Mouse (Mus musculus) intestine, embryonic 15.5 days (tissue): ENCODE data around the gene Klhl2. TPM values are rescaled to one million over a fixed set of nuclear protein-coding genes. Genes with fewer than 3 reads are reported as not detected.

Experiments
- ATAC-seq: fragments of 200-750 bp; cut with Nextera tagmentation; 2 replicates; pipeline ENCODE4 v1.8.0; 2017; ENCODE audit warnings: moderate TSS enrichment, moderate library complexity
- H3K27ac ChIP-seq: fragments of 300-500 bp; sonication (generic); 2 replicates; pipeline ENCODE4 v1.5.1; 2015; ENCODE audit warnings: mild to moderate bottlenecking, inconsistent platforms
- H3K27me3 ChIP-seq: fragments of 300-500 bp; sonication (generic); replicated peaks from 2 replicates; pipeline ENCODE4 v1.6.1; 2015; ENCODE audit warnings: inconsistent platforms
- H3K36me3 ChIP-seq: fragments of 300-500 bp; sonication (generic); 2 replicates; pipeline ENCODE4 v1.6.1; 2015; ENCODE audit warnings: inconsistent platforms
- H3K4me1 ChIP-seq: fragments of 300-500 bp; sonication (generic); replicated peaks from 2 replicates; pipeline ENCODE4 v1.6.1; 2015; ENCODE audit warnings: inconsistent platforms
- H3K4me2 ChIP-seq: fragments of 300-500 bp; sonication (generic); replicated peaks from 2 replicates; pipeline ENCODE4 v1.6.1; 2015; ENCODE audit warnings: mild to moderate bottlenecking, inconsistent platforms
- H3K4me3 ChIP-seq: fragments of 300-500 bp; sonication (generic); replicated peaks from 2 replicates; pipeline ENCODE4 v1.5.1; 2015; ENCODE audit warnings: inconsistent platforms
- H3K9ac ChIP-seq: fragments of 300-500 bp; sonication (generic); 2 replicates; pipeline ENCODE4 v1.6.1; 2015; ENCODE audit warnings: inconsistent platforms
- H3K9me3 ChIP-seq: fragments of 300-500 bp; sonication (generic); 2 replicates; pipeline ENCODE4 v1.6.1; 2016; ENCODE audit warnings: inconsistent platforms
- WGBS: fragments of 180-500 bp; shearing (Covaris S2); methylation state at CpG from one replicate; pipeline ENCODE4 v1.1.7; 2015; 5-methylcytosine and 5-hydroxymethylcytosine counted together
- polyA plus RNA-seq: library from polyadenylated mRNA; unstranded; fragments of >200 nt; fragmentation: Nextera tagmentation; extraction: Ambion mirVana; gene quantifications from 2 replicates; pipeline ENCODE4 v1.2.1, GENCODE M21; 2015

The Klhl2 gene
- polyA plus RNA-seq, 1 experiment from 2014 or later: 21.4 TPM

DNA sequence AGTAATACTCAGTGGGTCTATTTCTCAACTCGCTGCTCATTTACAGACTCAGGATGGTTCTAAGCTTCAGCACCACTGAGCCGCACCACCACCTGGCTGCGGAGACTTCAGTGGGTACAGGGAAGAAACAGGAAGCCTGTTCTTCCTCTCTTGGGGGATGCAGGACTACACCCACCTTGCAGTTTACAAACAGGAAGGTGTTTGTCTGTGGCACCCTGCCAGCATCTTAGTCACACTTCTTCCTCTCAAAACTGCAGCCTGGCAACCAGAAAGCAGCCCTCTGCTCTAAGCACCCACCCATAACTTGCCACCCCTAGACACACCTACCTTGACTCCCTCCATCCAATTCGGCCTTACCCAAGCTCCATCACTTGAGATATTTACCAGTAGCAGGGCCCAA, 61.1 kb downstream of the Klhl2 start:
- H3K4me1 ChIP-seq: no peaks in the 10 kb centered on the region
- ATAC-seq: no peak
- H3K9me3 ChIP-seq: no peaks in the 10 kb centered on the region
- no peak overlapping the region for H3K4me3 ChIP-seq
- H3K4me2 ChIP-seq: no peak overlapping the region
- WGBS: 87% methylated on average over 4 of the region's 4 CpGs
- no peak overlapping the region for H3K9ac ChIP-seq
- H3K36me3 ChIP-seq: no peaks in the 10 kb centered on the region
- no peaks in the 10 kb centered on the region for H3K27me3 ChIP-seq
- no peak overlapping the region for H3K27ac ChIP-seq

DNA sequence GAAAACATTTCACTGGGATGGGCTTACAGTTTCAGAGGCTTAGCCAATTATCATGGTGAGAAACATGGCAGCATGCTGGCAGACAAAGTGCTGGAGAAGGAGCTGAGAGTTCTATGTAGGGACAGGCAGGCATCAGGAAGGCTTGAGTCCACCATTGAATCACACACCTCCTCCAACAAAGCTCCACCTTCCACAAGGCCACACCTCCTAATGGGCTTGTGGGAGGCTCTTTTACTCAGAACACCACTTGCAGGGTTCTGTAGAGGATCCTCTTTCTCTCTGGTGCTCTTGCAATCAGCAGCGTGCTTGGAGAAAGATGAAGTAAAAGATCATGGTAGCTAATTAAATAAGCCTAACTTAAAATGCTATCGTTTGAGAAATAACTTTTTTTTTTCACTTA, 63.0 kb downstream of the Klhl2 start:
- Histone ChIP-seq H3K4me1 (no peaks in the 10 kb centered on the region), H3K27me3 (no peaks in the 10 kb centered on the region), H3K27ac (no peak overlapping the region), H3K9ac (no peak overlapping the region), H3K9me3 (no peaks in the 10 kb centered on the region), H3K4me2 (no peak overlapping the region), H3K4me3 (no peak overlapping the region), H3K36me3 (no peaks in the 10 kb centered on the region)
- no peak for ATAC-seq
- WGBS: 84% methylated on average over 2 of the region's 2 CpGs

- ATAC-seq: no peak
- WGBS: 83% methylated on average over 5 of the region's 5 CpGs
- Histone ChIP-seq H3K4me1 (no peaks in the 10 kb centered on the region), H3K27me3 (no peaks in the 10 kb centered on the region), H3K27ac (no peak overlapping the region), H3K4me2 (no peak overlapping the region), H3K4me3 (no peak overlapping the region), H3K9me3 (no peaks in the 10 kb centered on the region), H3K36me3 (no peaks in the 10 kb centered on the region), H3K9ac (no peak overlapping the region)
Measured at GRCm38 (mm10) chr8:64784235-64784634, 65.6 kb downstream of the Klhl2 start.

GRCm38 (mm10) chr8:64781947-64782346, 67.9 kb downstream of the Klhl2 start:
- no peaks in the 10 kb centered on the region for H3K36me3 ChIP-seq
- H3K27me3 ChIP-seq: no peaks in the 10 kb centered on the region
- H3K9me3 ChIP-seq: no peaks in the 10 kb centered on the region
- ATAC-seq: no peak
- no peaks in the 10 kb centered on the region for H3K4me1 ChIP-seq
- no peak overlapping the region for H3K27ac ChIP-seq
- no peak overlapping the region for H3K4me3 ChIP-seq
- no peak overlapping the region for H3K4me2 ChIP-seq
- no peak overlapping the region for H3K9ac ChIP-seq
- 79% methylated on average over 6 of the region's 6 CpGs for WGBS

DNA sequence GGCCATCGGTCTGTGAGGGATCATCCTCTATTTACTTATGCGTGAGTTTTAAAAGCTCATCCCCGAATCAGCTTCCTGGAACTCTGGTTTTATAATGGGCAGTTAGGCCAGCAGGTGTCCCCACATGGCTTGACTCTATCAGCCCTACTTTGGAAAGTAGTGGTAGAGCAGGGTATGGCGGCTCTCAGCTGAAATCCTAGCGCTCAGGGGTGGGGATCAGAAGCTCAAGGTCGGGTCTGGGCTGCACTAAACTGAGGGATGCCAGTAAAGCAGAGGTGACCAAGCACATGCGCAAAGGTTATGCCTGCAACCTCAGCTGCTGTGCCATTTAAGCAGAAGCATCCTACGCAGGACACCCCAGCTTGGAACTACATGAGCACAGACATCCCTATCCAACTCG, 71.9 kb downstream of the Klhl2 start:
- 63% methylated on average over 9 of the region's 9 CpGs for WGBS
- Histone ChIP-seq H3K36me3 (no peaks in the 10 kb centered on the region), H3K4me3 (no peak overlapping the region), H3K27ac (no peak overlapping the region), H3K4me2 (no peak overlapping the region), H3K27me3 (no peaks in the 10 kb centered on the region), H3K9me3 (no peaks in the 10 kb centered on the region), H3K4me1 (no peaks in the 10 kb centered on the region), H3K9ac (no peak overlapping the region)
- ATAC-seq: peak; percentile 65

DNA sequence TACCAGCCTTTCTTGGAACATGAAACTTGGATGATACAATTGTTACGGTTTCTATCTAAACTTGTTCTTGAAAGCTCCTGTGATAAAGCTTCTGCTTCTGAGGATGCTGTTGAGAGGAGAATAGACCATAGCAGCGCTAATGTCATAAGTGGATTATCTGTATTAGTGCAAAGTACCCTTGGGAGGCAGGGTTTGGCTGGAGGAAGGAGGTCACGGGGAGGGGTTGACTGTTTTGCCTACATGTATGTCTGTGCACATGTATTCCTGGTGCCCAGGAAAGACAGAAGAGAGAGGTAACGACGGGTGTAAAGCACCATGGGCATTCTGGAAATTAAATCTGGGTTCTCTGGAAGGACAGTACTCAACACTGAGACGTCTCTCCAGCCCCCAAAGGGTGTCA, 75.7 kb downstream of the Klhl2 start:
- Histone ChIP-seq H3K4me3 (no peak overlapping the region), H3K36me3 (no peaks in the 10 kb centered on the region), H3K27ac (no peak overlapping the region), H3K9me3 (no peaks in the 10 kb centered on the region), H3K27me3 (no peaks in the 10 kb centered on the region), H3K4me1 (no peaks in the 10 kb centered on the region), H3K9ac (no peak overlapping the region), H3K4me2 (no peak overlapping the region)
- ATAC-seq: no peak
- 89% methylated on average over 6 of the region's 6 CpGs for WGBS

GRCm38 (mm10) chr8:64770814-64771213, 79.0 kb downstream of the Klhl2 start:
- Histone ChIP-seq H3K4me3 (no peak overlapping the region), H3K36me3 (no peaks in the 10 kb centered on the region), H3K27me3 (no peaks in the 10 kb centered on the region), H3K27ac (no peak overlapping the region), H3K9me3 (no peaks in the 10 kb centered on the region), H3K9ac (no peak overlapping the region), H3K4me1 (no peaks in the 10 kb centered on the region), H3K4me2 (no peak overlapping the region)
- no peak for ATAC-seq
- 85% methylated on average over 7 of the region's 7 CpGs for WGBS

DNA sequence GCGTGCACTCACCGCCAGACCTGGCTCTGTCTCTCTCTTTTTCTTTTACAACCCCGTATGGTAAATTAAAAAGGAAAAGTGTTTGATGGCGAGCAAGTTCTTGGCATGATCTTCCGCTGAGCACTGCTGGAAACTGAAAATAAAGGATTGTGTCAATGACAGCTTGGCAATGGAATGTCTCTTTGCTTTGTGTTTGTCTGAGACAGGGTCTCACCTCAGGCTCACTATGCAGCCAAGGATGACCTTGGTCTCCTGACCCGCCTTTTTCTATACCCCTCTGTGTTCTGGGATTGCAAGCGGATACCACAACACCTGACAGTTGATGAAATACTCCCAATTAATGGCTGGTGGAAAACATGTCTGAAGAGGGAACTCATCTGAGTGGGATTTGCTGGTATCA, 80.2 kb downstream of the Klhl2 start:
- Histone ChIP-seq H3K9me3 (no peaks in the 10 kb centered on the region), H3K4me3 (no peak overlapping the region), H3K4me2 (no peak overlapping the region), H3K27ac (no peak overlapping the region), H3K4me1 (no peaks in the 10 kb centered on the region), H3K9ac (no peak overlapping the region), H3K36me3 (no peaks in the 10 kb centered on the region), H3K27me3 (no peaks in the 10 kb centered on the region)
- 77% methylated on average over 7 of the region's 7 CpGs for WGBS
- ATAC-seq: no peak

- WGBS: 80% methylated on average over 7 of the region's 9 CpGs
Measured at GRCm38 (mm10) chr8:64768645-64769044, 81.2 kb downstream of the Klhl2 start.

GRCm38 (mm10) chr8:64767047-64767446, 82.8 kb downstream of the Klhl2 start:
- Histone ChIP-seq H3K4me3 (no peak overlapping the region), H3K4me2 (no peak overlapping the region), H3K9me3 (no peaks in the 10 kb centered on the region), H3K9ac (no peak overlapping the region), H3K27me3 (no peaks in the 10 kb centered on the region), H3K27ac (no peak overlapping the region), H3K36me3 (no peaks in the 10 kb centered on the region), H3K4me1 (no peaks in the 10 kb centered on the region)
- ATAC-seq: no peak
- 95% methylated on average over 9 of the region's 9 CpGs for WGBS

More at GRCm38 (mm10) chr8:64768645-64769044, 81.2 kb downstream of the Klhl2 start:
- Histone ChIP-seq H3K9ac (no peak overlapping the region), H3K36me3 (no peaks in the 10 kb centered on the region), H3K27me3 (no peaks in the 10 kb centered on the region), H3K4me2 (no peak overlapping the region), H3K4me3 (no peak overlapping the region), H3K27ac (no peak overlapping the region), H3K4me1 (no peaks in the 10 kb centered on the region), H3K9me3 (no peaks in the 10 kb centered on the region)
- ATAC-seq: no peak

DNA sequence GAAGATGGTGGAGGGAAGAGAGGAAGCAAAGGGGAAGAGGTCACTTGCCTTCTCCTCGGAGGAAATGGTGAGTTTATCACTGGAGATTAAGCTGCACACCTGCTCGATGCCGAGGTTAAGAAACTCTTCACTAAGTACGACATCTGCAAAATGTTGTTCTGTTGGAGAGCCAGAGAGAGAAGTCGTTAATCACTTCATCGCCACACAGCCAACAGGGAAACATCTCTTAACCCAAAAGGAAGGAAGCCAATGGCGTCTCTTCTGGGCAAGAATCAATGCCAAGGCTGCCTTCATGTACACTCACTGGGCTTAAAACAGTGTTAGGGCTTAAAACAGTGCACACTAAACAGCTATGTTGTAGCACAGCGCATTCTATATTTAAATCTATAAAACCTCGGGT, 85.7 kb downstream of the Klhl2 start:
- H3K4me1 ChIP-seq: no peaks in the 10 kb centered on the region
- no peak for ATAC-seq
- no peak overlapping the region for H3K9ac ChIP-seq
- no peaks in the 10 kb centered on the region for H3K27me3 ChIP-seq
- H3K9me3 ChIP-seq: no peaks in the 10 kb centered on the region
- H3K27ac ChIP-seq: no peak overlapping the region
- WGBS: 57% methylated on average over 9 of the region's 9 CpGs
- H3K4me3 ChIP-seq: no peak overlapping the region
- no peak overlapping the region for H3K4me2 ChIP-seq
- no peaks in the 10 kb centered on the region for H3K36me3 ChIP-seq

GRCm38 (mm10) chr8:64762751-64763150, 87.1 kb downstream of the Klhl2 start:
- Histone ChIP-seq H3K4me2 (no peak overlapping the region), H3K9me3 (no peaks in the 10 kb centered on the region), H3K27ac (no peak overlapping the region), H3K9ac (no peak overlapping the region), H3K27me3 (no peaks in the 10 kb centered on the region), H3K36me3 (peaks cover 5% of the 10 kb centered on the region; the same call in 1 of the 2 replicates), H3K4me3 (no peak overlapping the region), H3K4me1 (no peaks in the 10 kb centered on the region)
- WGBS: 81% methylated on average over 1 of the region's 1 CpGs
- no peak for ATAC-seq

DNA sequence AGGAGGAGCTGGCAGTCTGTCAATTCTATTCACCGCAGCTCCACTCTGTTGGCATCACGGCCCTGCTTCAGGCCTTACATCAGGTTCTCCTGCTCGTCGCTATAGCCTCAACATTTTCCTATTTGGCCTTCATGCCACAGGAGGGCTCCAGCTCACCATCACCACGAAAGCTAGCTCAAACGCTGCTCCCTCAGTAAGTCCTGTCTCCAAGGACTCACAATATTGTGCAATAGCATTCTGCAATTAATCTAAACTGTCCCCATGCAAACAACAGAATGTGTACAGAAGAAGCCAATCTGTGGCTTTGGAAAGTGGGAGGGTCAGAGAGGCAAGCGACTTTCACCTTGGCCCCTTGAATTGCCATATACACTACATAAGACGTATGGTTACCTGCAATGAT, 88.4 kb downstream of the Klhl2 start:
- H3K36me3 ChIP-seq: peaks cover 5% of the 10 kb centered on the region; the same call in 1 of the 2 replicates
- no peak overlapping the region for H3K4me3 ChIP-seq
- no peaks in the 10 kb centered on the region for H3K27me3 ChIP-seq
- no peak overlapping the region for H3K9ac ChIP-seq
- H3K27ac ChIP-seq: no peak overlapping the region
- no peak overlapping the region for H3K4me2 ChIP-seq
- 73% methylated on average over 8 of the region's 8 CpGs for whole genome bisulfite sequencing
- H3K4me1 ChIP-seq: no peaks in the 10 kb centered on the region
- peak; percentile 74 for ATAC-seq
- H3K9me3 ChIP-seq: no peaks in the 10 kb centered on the region
